Mouse (Mus musculus) central nervous system, embryonic 14 days (tissue): ENCODE measurements around the gene Lmna. TPM values are rescaled to one million over a fixed set of nuclear protein-coding genes. Genes with fewer than 3 reads are reported as not detected.

Source experiments
- polyA plus RNA-seq: library from polyadenylated mRNA; depleted of rRNA; stranded (reverse); fragments of >200 nt; gene quantifications from 2 replicates; pipeline ENCODE4 v1.2.3, GENCODE M21; 2012; rRNA removed

The Lmna gene
- polyA plus RNA-seq: 27.8 and 62.3 TPM in 2 replicates

DNA sequence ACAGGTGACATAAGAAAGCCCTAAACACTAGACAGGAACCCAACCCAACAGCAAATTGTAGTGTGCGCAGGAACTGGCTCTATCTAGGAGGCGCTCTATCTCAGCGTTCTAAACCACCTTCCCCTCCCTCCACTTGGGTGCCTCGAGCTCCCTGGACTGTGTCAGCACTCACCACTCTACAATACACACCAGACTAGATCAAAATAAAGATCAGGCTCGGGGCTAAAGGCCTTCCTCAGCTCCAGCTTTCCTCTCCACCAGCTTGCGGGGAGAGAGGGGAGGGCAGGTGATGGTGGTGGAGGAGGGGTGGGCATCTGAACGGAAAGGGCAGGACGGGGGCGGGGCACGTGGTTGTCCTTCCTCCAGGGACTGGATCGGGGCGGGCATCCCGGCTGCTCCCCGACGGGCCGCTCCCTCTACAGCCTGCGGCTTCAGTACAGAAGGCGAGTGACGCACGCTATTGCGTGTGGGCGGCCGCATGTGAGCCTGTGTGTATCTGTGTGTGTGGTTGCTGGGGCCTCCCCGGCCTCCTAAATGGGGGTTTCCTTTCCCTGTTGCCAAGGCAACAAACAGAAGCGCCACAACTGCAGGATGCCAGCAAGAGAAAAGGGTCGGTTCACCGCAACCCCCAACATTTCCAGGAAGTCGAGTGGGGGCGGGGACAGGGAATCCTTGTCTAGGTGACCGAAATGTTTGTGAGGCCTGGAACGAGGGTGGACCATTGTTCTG is at the start of gene Lmna:
Gene Lmna (minus strand): TSS at position 265 of the 729 bp plus-strand sequence.

GRCm38 (mm10) chr3:88553525-88553879 is 43.7 kb upstream of the Lmna start, which contains the start of gene Ubqln4:
Gene Ubqln4, plus strand, starts transcription at chr3:88553758.

GRCm38 (mm10) chr3:88552676-88553524 is 43.1 kb upstream of the Lmna start, which contains the start of gene Lamtor2:
Gene Lamtor2, minus strand, starts transcription at chr3:88553074.

GRCm38 (mm10) chr3:88548180-88548917 is 38.6 kb upstream of the Lmna start, which contains the start of gene Rab25:
Gene Rab25, minus strand, starts transcription at chr3:88548300.

DNA sequence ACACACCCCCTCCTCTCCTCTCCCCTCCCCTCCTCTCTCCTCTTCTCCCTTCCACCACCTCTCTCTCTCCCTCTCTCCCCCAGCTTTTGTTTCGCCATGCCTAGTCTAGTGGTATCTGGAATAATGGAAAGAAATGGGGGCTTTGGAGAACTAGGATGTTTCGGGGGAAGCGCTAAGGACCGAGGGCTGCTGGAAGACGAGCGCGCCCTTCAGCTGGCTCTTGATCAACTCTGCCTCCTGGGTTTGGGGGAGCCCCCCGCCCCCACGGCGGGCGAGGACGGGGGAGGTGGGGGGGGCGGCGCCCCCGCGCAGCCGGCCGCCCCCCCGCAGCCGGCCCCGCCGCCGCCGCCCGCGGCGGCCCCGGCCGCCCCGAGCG is 22.5 kb upstream of the Lmna start, which contains the start of gene Mex3a:
Gene Mex3a (plus strand): TSS at position 97 of the 376 bp plus-strand sequence.

DNA sequence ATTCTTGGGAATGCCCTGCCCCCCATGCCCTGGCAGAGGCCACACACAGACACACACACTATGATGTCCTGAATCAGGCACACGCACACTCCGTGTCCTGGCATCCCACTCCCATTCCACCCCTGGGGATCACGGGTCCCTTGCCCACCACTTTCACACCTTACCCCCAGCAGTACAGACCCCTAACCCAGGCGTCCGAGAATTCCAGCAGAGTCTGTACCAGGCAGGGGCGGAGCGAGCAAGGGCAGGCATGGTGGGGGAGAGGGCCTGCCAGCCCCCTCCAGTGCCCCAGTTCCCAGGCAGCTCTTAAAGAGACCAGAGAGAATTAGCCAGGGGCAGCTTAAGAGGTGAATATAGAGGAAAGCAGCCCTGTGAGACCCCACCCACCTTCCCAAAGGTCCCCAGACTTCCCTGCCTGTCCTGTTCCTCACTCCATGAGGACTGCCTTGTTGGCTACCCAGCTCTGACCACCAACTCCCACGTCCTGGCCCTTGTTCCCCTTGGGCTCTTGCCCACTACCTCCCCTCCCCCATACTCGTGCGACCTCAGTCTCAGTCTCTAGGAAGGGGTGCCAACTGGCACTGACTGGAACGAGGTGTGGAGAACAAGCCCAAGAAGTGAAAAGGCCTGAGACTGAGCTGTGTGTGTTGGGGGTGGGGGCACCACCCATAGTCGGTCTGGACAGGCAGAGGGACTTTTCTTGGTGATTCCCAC is 48.6 kb downstream of the Lmna start, which contains the start of gene Sema4a:
Gene Sema4a (minus strand): TSS at position 200 of the 714 bp plus-strand sequence.

Other genes with a start within 250 kb of the Lmna start
- gene Gm38392, start 222.7 kb downstream of the Lmna start, polyA plus RNA-seq: 0.09 and 0.23 TPM in 2 replicates
- gene Tsacc, start 213.0 kb downstream of the Lmna start, polyA plus RNA-seq: 5.3 and 6.7 TPM in 2 replicates
- 345 and 353 TPM in 2 replicates for gene Cct3, start 212.8 kb downstream of the Lmna start, polyA plus RNA-seq
- 62.5 and 76.0 TPM in 2 replicates for gene Glmp, start 184.9 kb downstream of the Lmna start, polyA plus RNA-seq
- gene Tmem79, start 173.8 kb downstream of the Lmna start, polyA plus RNA-seq: 1.3 and 2.0 TPM in 2 replicates
- gene Smg5, start 173.7 kb downstream of the Lmna start, polyA plus RNA-seq: 111 and 121 TPM in 2 replicates
- gene Paqr6, start 145.4 kb downstream of the Lmna start, polyA plus RNA-seq: 1.6 and 4.0 TPM in 2 replicates
- gene Bglap3, start 137.2 kb downstream of the Lmna start, polyA plus RNA-seq: 0.17 and 0.18 TPM in 2 replicates
- gene Bglap2, start 131.3 kb downstream of the Lmna start, polyA plus RNA-seq: 0.81 TPM in 1 of 2 replicates, not detected in the other
- 0.55 and 1.6 TPM in 2 replicates for gene Bglap, start 125.5 kb downstream of the Lmna start, polyA plus RNA-seq
- 56.6 and 58.5 TPM in 2 replicates for gene Pmf1, start 99.6 kb downstream of the Lmna start, polyA plus RNA-seq
- 32.4 and 34.5 TPM in 2 replicates for gene Slc25a44, start 84.8 kb downstream of the Lmna start, polyA plus RNA-seq
- 41.8 and 44.4 TPM in 2 replicates for gene Sema4a, start 48.8 kb downstream of the Lmna start, polyA plus RNA-seq
- gene Mex3a, start 22.4 kb upstream of the Lmna start, polyA plus RNA-seq: 81.4 and 92.2 TPM in 2 replicates
- gene Rab25, start 38.3 kb upstream of the Lmna start, polyA plus RNA-seq: 0.61 and 4.2 TPM in 2 replicates
- gene Lamtor2, start 43.1 kb upstream of the Lmna start, polyA plus RNA-seq: 141 and 144 TPM in 2 replicates
- gene Ubqln4, start 43.8 kb upstream of the Lmna start, polyA plus RNA-seq: 102 and 104 TPM in 2 replicates
- 182 and 228 TPM in 2 replicates for gene Ssr2, start 65.9 kb upstream of the Lmna start, polyA plus RNA-seq
- 119 TPM in 2 replicates for gene Arhgef2, start 96.0 kb upstream of the Lmna start, polyA plus RNA-seq
- gene Rxfp4, start 143.2 kb upstream of the Lmna start, polyA plus RNA-seq: not detected in 2 replicates
- 140 and 145 TPM in 2 replicates for gene Khdc4, start 175.8 kb upstream of the Lmna start, polyA plus RNA-seq
- 49.9 and 50.2 TPM in 2 replicates for gene Rit1, start 206.9 kb upstream of the Lmna start, polyA plus RNA-seq